Mouse (Mus musculus) v-Abl transformed pro-B cells (cell line): ENCODE results near the gene Tigd2.

Source experiments
- in situ Hi-C, 2 experiments: fragments of 400-800 bp; cut with MboI; formaldehyde crosslinking; loops; one replicate each; pipeline ENCODE4 v1.15.1; 2025; ENCODE audit not compliant: unreplicated experiment in 2 of 2

The Tigd2 gene

GRCm38 (mm10) chr6:59233651-59234050, 25.0 kb downstream of the Tigd2 start:
- in situ Hi-C loops = loop anchor here in 1 of 2 experiments (25.0 kb wide), 1 partner anchor 429 kb away; no protein-coding TSS in a partner anchor

- in situ Hi-C loops = loop anchor here (5.0 to 25.0 kb wide), 3 partner anchors 233 to 955 kb away; no protein-coding TSS in a partner anchor
Measured at GRCm38 (mm10) chr6:59249675-59250074, 41.0 kb downstream of the Tigd2 start.

DNA sequence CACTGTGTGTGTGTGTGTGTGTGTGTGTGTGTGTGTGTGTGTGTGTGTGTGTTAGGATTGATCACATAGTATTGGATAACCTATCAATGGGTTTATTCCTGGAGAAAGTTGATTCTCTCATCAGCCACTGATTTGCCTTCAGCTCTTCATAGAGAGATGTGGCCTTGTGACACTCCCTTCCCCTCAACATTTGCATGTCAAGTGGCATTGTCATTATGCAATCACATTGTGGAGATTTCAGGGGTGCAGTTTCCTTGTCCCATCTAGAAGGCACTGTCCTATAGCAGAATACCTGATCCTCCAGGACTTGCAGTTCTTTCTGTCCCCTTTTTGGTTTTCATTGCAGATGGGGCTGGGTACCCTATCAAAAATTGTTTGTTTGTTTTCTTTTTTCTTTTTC, 41.9 kb downstream of the Tigd2 start:
- in situ Hi-C loops = loop anchor here (5.0 to 10.0 kb wide), 2 partner anchors 232 to 954 kb away; no protein-coding TSS in a partner anchor

- in situ Hi-C loops = loop anchor here in 1 of 2 experiments (10.0 kb wide), 1 partner anchor 949 kb away; no protein-coding TSS in a partner anchor
Measured at GRCm38 (mm10) chr6:59255909-59256308, 47.2 kb downstream of the Tigd2 start.
